Mouse (Mus musculus): ENCODE results near the gene Nlrp3.

DNA sequence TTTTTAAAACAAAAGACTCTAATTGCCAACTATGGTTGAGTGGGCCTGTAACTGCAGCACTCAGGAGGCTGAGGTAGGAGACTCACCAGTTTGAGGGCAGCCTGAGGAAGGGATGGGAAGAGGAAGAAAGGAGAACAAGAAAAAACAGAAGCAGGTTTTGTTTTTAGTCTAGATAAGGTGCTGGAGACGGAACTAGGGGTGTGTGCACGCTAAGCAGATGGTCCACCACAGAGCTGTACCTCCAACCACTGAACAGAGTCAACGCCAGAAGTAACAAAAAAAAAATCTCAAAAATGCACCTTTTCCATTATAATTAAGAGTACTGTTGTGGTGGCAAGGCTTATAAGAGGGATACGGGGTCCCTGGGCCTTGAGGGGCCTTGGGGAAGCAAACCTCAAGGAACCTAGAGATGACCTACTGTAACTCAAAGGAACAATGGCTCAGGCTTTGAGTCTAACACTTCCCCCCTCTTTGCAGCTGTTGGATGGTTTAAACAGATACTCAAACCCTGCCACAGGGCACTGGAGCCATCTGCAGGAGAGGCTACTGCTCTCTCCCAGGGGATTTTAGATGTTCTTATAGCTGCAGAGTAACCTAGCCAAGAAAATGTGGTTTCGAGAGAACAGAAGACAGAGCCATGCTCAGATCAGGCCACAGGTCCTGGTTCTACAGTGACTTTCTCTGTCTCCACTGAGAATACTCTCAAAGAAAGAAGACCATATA is 39.2 kb upstream of the Nlrp3 start:
- TF ChIP-seq POLR2A (IDR thresholded peaks at IDR 0.05; ENCODE audit: insufficient read depth, low read depth, low read length) = no peak
- no peak for TF ChIP-seq CTCF (IDR thresholded peaks at IDR 0.05)

Data from heart, adult 2 months (tissue).